Mouse (Mus musculus) liver, postnatal 0 days (tissue): ENCODE results near the gene Rbpj. TPM values are rescaled to one million over a fixed set of nuclear protein-coding genes. Genes with fewer than 3 reads are reported as not detected.

Source experiments
- ATAC-seq: fragments of 200-750 bp; cut with Nextera tagmentation; 2 replicates; pipeline ENCODE4 v1.8.0; 2017; ENCODE audit warnings: mild to moderate bottlenecking, moderate library complexity
- DNase-seq: peaks from one replicate; pipeline ENCODE4 v3.0.0-alpha.2; 2016
- H3K27ac ChIP-seq: fragments of 300-500 bp; sonication (generic); 2 replicates; pipeline ENCODE4 v1.5.1; 2014; ENCODE audit warnings: antibody characterized with exemption, moderate library complexity, mild to moderate bottlenecking, low read depth
- H3K27me3 ChIP-seq: fragments of 300-500 bp; sonication (generic); 2 replicates; pipeline ENCODE4 v1.6.1; 2014; ENCODE audit warnings: low read length, control low read depth, mixed read lengths; ENCODE audit not compliant: insufficient read depth
- H3K36me3 ChIP-seq: fragments of 300-500 bp; sonication (generic); replicated peaks from 2 replicates; pipeline ENCODE4 v1.6.1; 2014; ENCODE audit warnings: mild to moderate bottlenecking, control low read depth, low read length, moderate library complexity, mixed read lengths; ENCODE audit not compliant: insufficient read depth
- H3K4me1 ChIP-seq: fragments of 300-500 bp; sonication (generic); 2 replicates; pipeline ENCODE4 v1.6.1; 2014; ENCODE audit warnings: antibody characterized with exemption, mild to moderate bottlenecking, control low read depth; ENCODE audit not compliant: insufficient read depth
- H3K4me2 ChIP-seq: fragments of 300-500 bp; sonication (generic); 2 replicates; pipeline ENCODE4 v1.6.1; 2014; ENCODE audit warnings: low read depth, mild to moderate bottlenecking, low read length, moderate library complexity, mixed read lengths
- H3K4me3 ChIP-seq: fragments of 300-500 bp; sonication (generic); 2 replicates; pipeline ENCODE4 v1.5.1; 2014; ENCODE audit warnings: low read depth, low read length
- H3K9ac ChIP-seq: fragments of 300-500 bp; sonication (generic); replicated peaks from 2 replicates; pipeline ENCODE4 v1.6.1; 2014; ENCODE audit warnings: mild to moderate bottlenecking, moderate library complexity
- H3K9me3 ChIP-seq: fragments of 300-500 bp; sonication (generic); 2 replicates; pipeline ENCODE4 v1.6.1; 2016; ENCODE audit warnings: mild to moderate bottlenecking, control low read depth, low read length, mixed read lengths
- CTCF ChIP-seq: sonication (generic); IDR thresholded peaks from 2 replicates; pipeline ENCODE4 v1.5.1; 2016; ENCODE audit warnings: antibody characterized with exemption, low read depth
- EP300 ChIP-seq: IDR thresholded peaks from 2 replicates; pipeline ENCODE4 v1.6.1; 2016; ENCODE audit warnings: antibody characterized with exemption, low read depth, mild to moderate bottlenecking
- WGBS: fragments of 180-500 bp; shearing (Covaris S2); extraction: QIAGEN DNeasy Blood & Tissue Kit; methylation state at CpG from one replicate; pipeline ENCODE4 v1.1.7; 2014; ENCODE audit not compliant: insufficient replicate concordance; 5-methylcytosine and 5-hydroxymethylcytosine counted together
- polyA plus RNA-seq: library from polyadenylated mRNA; unstranded; fragments of >200 nt; fragmentation: Nextera tagmentation; extraction: Ambion mirVana; gene quantifications from 2 replicates; pipeline ENCODE4 v1.2.1, GENCODE M21; 2015

Rbpj gene
- polyA plus RNA-seq, 1 experiment from 2014 or later: 6.1 TPM

DNA sequence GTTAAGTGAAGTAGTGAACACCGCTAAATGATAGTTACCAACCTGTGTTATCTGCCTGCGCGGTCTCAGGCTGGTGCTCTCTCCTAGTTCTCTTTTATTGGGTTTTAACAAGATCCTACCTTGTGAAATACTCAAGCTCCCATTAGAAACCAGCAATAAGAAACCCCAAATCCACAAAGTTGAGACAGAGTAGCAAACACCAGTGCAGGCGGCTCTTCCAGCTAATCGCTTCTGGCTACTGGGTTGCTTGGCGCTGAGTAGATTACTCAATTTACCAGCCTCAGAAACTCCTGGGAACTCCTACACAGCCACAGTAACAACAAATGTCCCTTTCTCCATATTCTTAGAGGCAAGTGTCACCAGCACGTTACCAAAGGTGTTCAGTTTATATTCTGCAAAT is 58.2 kb downstream of the Rbpj start:
- no peaks in the 10 kb centered on the region for H3K36me3 ChIP-seq
- ATAC-seq (no peak), DNase-seq (no peak)
- TF ChIP-seq CTCF (no peak), EP300 (no peak)
- WGBS: 87% methylated on average over 7 of the region's 7 CpGs
- no peak overlapping the region for H3K4me2 ChIP-seq
- H3K4me3 ChIP-seq: no peak overlapping the region
- no peak overlapping the region for H3K9ac ChIP-seq
- no peaks in the 10 kb centered on the region for H3K4me1 ChIP-seq
- no peaks in the 10 kb centered on the region for H3K9me3 ChIP-seq
- no peak overlapping the region for H3K27ac ChIP-seq
- no peaks in the 10 kb centered on the region for H3K27me3 ChIP-seq

DNA sequence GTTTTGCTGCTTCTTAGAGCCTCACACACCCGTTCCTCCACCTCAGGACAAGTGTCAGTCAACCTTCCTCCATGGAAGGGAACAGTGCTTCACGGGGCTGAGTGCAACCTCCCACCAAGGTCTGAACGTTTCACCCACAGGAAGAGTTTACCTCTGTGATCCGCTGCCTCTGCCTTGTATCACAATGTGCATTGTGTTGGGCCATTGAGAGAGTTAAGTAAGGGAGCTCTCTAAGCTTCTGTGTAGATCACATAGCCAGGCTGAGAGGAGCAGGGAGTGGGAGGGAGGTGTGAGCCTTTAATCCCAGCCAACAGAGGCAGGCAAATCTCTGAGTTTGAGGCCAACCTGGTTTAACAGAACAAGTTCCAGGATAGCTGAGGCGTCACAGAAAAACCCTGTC is 58.9 kb downstream of the Rbpj start:
- ATAC-seq (no peak), DNase-seq (no peak)
- H3K36me3 ChIP-seq: no peaks in the 10 kb centered on the region
- no peaks in the 10 kb centered on the region for H3K27me3 ChIP-seq
- TF ChIP-seq EP300: no peak
- H3K9me3 ChIP-seq: no peaks in the 10 kb centered on the region
- no peak overlapping the region for H3K4me3 ChIP-seq
- H3K9ac ChIP-seq: no peak overlapping the region
- 50% methylated on average over 5 of the region's 5 CpGs for WGBS
- H3K27ac ChIP-seq: no peak overlapping the region
- H3K4me1 ChIP-seq: no peaks in the 10 kb centered on the region
- H3K4me2 ChIP-seq: no peak overlapping the region

DNA sequence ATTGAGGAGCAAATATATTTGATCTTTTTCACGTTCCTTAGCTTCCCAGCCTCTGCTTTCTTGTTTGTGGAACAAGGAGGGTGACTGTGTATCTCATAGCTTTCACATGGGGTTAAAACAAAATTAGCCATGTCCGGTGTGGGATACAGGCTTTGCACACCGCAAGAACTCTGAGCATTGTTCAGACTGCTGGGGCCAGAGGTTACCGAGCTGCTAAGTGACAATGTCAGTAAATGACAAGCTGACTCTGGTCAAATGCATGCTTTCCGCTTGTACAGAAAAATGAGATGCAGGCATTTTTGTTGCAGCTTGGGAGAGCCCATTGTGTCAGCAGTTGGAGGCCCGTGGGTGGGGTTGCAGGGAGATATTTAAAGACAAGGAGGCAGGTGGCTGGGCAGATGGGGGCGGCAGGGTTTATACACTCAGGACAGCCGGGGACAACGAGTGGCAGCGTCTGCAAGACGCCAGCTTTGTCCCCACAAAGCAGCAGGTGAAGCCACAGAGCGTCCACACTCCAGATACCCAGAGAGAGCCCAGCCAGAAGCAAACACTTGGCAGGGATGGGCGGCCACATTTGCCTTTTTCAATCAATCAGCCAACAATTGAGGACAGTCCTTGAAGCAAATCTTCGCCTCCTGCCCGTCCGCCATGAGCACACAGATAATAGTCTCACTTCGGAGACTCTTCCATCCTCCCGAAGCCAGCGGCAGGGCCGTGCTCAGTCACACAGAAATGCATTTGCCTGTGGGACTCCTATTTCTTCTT is 59.5 kb downstream of the Rbpj start:
- no peak for DNase-seq
- WGBS: 66% methylated on average over 20 of the region's 20 CpGs

DNA sequence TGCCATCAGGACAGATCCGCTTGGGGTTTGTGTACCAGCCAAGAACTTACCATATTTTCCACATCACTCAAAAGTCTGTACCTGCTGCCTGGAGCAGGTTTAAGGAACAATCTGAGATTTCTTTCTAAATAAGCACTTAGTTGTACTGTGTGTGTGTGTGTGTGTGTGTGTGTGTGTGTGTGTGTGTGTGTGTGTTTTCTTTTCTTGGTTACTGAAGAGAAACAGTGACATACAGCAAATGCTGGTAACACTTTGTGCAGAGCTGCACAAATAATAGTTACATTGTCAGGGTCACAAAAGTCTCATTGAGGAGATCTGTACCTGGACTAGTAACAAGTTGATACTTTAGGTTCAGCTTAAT is 60.1 kb downstream of the Rbpj start:
- H3K4me3 ChIP-seq: no peak overlapping the region
- no peak for TF ChIP-seq EP300
- no peak for TF ChIP-seq CTCF
- ATAC-seq (no peak), DNase-seq (no peak)
- H3K4me1 ChIP-seq: no peaks in the 10 kb centered on the region
- no peaks in the 10 kb centered on the region for H3K27me3 ChIP-seq
- no peaks in the 10 kb centered on the region for H3K36me3 ChIP-seq
- no peak overlapping the region for H3K4me2 ChIP-seq
- H3K9ac ChIP-seq: no peak overlapping the region
- WGBS: 78% methylated on average over 1 of the region's 1 CpGs
- no peaks in the 10 kb centered on the region for H3K9me3 ChIP-seq
- no peak overlapping the region for H3K27ac ChIP-seq

More for the DNA sequence above, 59.5 kb downstream of the Rbpj start:
- ATAC-seq: no peak
- no peak overlapping the region for H3K4me2 ChIP-seq
- H3K4me1 ChIP-seq: no peaks in the 10 kb centered on the region
- no peaks in the 10 kb centered on the region for H3K36me3 ChIP-seq
- no peak overlapping the region for H3K4me3 ChIP-seq
- H3K27me3 ChIP-seq: no peaks in the 10 kb centered on the region
- no peaks in the 10 kb centered on the region for H3K9me3 ChIP-seq
- H3K27ac ChIP-seq: no peak overlapping the region
- TF ChIP-seq CTCF (no peak), EP300 (no peak)
- H3K9ac ChIP-seq: no peak overlapping the region

DNA sequence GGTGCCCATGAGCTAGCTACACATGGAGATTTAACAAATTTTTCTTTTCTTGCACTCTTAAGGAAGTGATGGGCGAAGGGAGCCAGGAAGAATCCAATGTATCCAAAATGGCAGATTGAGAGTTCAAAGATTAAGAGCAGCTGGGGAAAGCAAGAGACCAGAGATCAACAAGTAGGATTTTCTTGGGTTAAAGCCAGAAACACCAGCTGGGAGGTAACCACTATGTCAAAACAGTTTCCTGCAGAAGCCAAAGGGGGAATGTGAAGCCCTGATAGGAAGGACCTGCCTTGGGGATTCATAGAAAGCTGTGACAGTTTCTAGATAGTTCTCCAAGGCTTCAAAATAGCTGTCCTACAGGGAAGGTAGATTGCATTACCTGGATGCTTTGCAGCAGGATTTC is 63.9 kb downstream of the Rbpj start:
- DNase-seq (no peak), ATAC-seq (no peak)
- no peaks in the 10 kb centered on the region for H3K4me1 ChIP-seq
- H3K9ac ChIP-seq: no peak overlapping the region
- H3K4me3 ChIP-seq: no peak overlapping the region
- TF ChIP-seq EP300 (no peak), CTCF (no peak)
- 77% methylated on average over 1 of the region's 1 CpGs for WGBS
- H3K4me2 ChIP-seq: no peak overlapping the region
- no peak overlapping the region for H3K27ac ChIP-seq
- no peaks in the 10 kb centered on the region for H3K36me3 ChIP-seq
- H3K27me3 ChIP-seq: no peaks in the 10 kb centered on the region
- no peaks in the 10 kb centered on the region for H3K9me3 ChIP-seq

DNA sequence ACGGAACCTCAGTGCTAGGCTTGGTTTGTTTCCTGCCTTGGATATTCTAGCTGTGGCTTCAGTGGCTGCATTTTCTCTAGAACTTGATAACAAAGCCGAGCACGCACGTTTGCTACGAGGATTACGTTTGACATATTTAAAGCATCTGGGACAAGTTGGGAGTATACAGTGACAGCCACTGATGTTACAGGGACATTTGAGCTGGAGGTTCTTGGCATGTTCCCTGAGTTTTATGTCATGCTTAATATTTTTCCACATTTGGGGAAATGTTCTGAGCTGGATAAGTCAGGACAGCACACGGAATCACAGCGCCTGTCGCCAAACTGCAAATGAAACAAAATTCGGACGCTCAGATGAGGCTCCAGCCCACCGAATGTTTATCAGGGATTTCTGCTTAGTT is 69.1 kb downstream of the Rbpj start:
- no peaks in the 10 kb centered on the region for H3K27me3 ChIP-seq
- 77% methylated on average over 12 of the region's 12 CpGs for WGBS
- H3K36me3 ChIP-seq: no peaks in the 10 kb centered on the region
- H3K9ac ChIP-seq: no peak overlapping the region
- no peak overlapping the region for H3K4me3 ChIP-seq
- H3K4me1 ChIP-seq: peaks cover 2% of the 10 kb centered on the region; the same call in 1 of the 2 replicates
- ATAC-seq (no peak), DNase-seq (no peak)
- H3K9me3 ChIP-seq: no peaks in the 10 kb centered on the region
- TF ChIP-seq EP300: no peak
- TF ChIP-seq CTCF: no peak
- no peak overlapping the region for H3K27ac ChIP-seq
- H3K4me2 ChIP-seq: no peak overlapping the region
